Mouse (Mus musculus) small intestine, adult 2 months (tissue): ENCODE measurements around the gene Nudt1.

Experiments
- CTCF ChIP-seq: fragments of 200-500 bp; IDR thresholded peaks from 2 replicates; pipeline ENCODE4 v1.5.1; 2012; ENCODE audit warnings: low read depth, mild to moderate bottlenecking, control low read depth, inconsistent platforms, low read length, moderate library complexity, mixed read lengths; ENCODE audit not compliant: insufficient replicate concordance, insufficient read length; ENCODE audit errors: extremely low read depth
- POLR2A ChIP-seq: fragments of 200-500 bp; IDR thresholded peaks from 2 replicates; pipeline ENCODE4 v1.6.1; 2012; ENCODE audit warnings: low read depth, mild to moderate bottlenecking, control low read depth, inconsistent platforms, low read length, moderate library complexity

DNA sequence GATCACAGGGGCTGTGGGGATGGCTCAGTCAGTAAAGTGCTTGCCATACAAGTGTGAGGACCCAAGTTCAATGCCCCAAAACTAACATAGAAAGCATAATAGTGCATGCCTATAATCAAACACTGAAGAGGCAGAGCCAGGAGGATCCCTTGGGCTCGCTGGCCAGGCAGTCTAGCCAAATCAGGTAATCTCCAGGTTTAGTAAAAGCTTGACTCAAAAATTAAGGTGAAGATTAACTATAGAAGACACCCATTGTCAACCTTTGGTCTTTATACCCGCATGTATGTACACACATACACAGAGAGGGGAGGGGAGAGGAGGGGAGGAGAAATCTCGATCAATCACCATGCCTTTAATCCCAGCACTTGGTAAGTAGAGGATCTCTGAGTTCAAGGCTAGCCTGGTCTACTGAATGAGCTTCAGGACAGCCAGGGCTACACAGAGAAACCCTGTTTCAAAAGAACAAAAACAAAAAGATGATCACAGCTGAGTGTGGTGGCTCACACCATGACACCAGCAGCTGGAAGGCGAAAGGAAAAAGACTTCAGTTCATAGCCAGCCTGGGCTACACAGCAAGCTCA lies 53.9 kb downstream of the Nudt1 start:
- TF ChIP-seq POLR2A (no peak), CTCF (no peak)
